Mouse (Mus musculus) hindbrain, embryonic 10.5 days (tissue): Measurements from ENCODE around the gene Ngef. TPM values are rescaled to one million over a fixed set of nuclear protein-coding genes. Genes with fewer than 3 reads are reported as not detected.

Experiments used
- DNase-seq: peaks from one replicate; pipeline ENCODE4 v3.0.0-alpha.2; 2017; ENCODE audit warnings: low spot score
- H3K27ac ChIP-seq: fragments of 300-500 bp; sonication (generic); 2 replicates; pipeline ENCODE4 v1.5.1; 2016; ENCODE audit warnings: mild to moderate bottlenecking, moderate library complexity
- H3K27me3 ChIP-seq: fragments of 300-500 bp; sonication (generic); 2 replicates; pipeline ENCODE4 v1.6.1; 2016; ENCODE audit warnings: mild to moderate bottlenecking; ENCODE audit not compliant: poor library complexity, insufficient read depth, severe bottlenecking
- H3K36me3 ChIP-seq: fragments of 300-500 bp; sonication (generic); 2 replicates; pipeline ENCODE4 v1.6.1; 2016; ENCODE audit warnings: mild to moderate bottlenecking, moderate library complexity
- H3K4me1 ChIP-seq: fragments of 300-500 bp; sonication (generic); replicated peaks from 2 replicates; pipeline ENCODE4 v1.6.1; 2016; ENCODE audit warnings: mild to moderate bottlenecking
- H3K4me3 ChIP-seq: fragments of 300-500 bp; sonication (generic); 2 replicates; pipeline ENCODE4 v1.5.1; 2016; ENCODE audit warnings: mild to moderate bottlenecking, moderate library complexity
- H3K9me3 ChIP-seq: fragments of 300-500 bp; sonication (generic); 2 replicates; pipeline ENCODE4 v1.6.1; 2016; ENCODE audit warnings: mild to moderate bottlenecking, moderate library complexity
- WGBS: fragments of 180-500 bp; shearing (Covaris S2); methylation state at CpG from one replicate; pipeline ENCODE4 v1.1.7; 2016; 5-methylcytosine and 5-hydroxymethylcytosine counted together
- polyA plus RNA-seq: library from polyadenylated mRNA; unstranded; fragments of >200 nt; fragmentation: Nextera tagmentation; extraction: Ambion mirVana; gene quantifications from 2 replicates; pipeline ENCODE4 v1.2.1, GENCODE M21; 2016

The Ngef gene
- polyA plus RNA-seq, 1 experiment from 2014 or later = 5.0 TPM

GRCm38 (mm10) chr1:87449432-87449831, 124.2 kb downstream of the Ngef start:
- 89% methylated on average over 4 of the region's 4 CpGs for WGBS
- no peak overlapping the region for H3K4me3 ChIP-seq
- no peak overlapping the region for H3K27ac ChIP-seq
- H3K27me3 ChIP-seq = no peaks in the 10 kb centered on the region
- H3K4me1 ChIP-seq = no peaks in the 10 kb centered on the region
- peaks cover 55% of the 10 kb centered on the region for H3K36me3 ChIP-seq
- no peak for DNase-seq
- H3K9me3 ChIP-seq = no peaks in the 10 kb centered on the region

GRCm38 (mm10) chr1:87447183-87448104, 126.2 kb downstream of the Ngef start:
- Histone ChIP-seq H3K27me3 (no peaks in the 10 kb centered on the region), H3K9me3 (no peaks in the 10 kb centered on the region), H3K27ac (no peak overlapping the region), H3K4me1 (no peaks in the 10 kb centered on the region), H3K36me3 (peaks cover 75% of the 10 kb centered on the region), H3K4me3 (no peak overlapping the region)
- DNase-seq = peak; percentile 53
- WGBS = 42% methylated on average over 5 of the region's 5 CpGs

DNA sequence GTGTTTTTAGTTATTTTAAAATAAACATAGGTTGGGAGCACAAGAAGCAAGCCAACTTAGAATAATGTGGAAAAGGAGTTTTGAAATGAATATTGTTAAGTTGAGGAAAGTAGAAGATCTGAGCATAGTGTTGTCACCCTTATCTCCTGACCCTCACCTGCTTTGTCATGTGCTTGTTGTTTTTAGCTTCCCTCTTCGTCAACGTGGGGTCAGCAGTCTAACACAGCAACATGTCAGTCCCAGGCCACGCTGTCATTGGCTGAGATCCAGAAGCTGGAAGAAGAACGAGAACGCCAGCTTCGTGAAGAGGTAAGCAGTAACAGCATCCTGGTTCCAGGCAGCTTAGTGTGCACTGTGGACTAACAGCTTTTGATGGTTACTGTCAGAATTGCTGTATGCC, 137.1 kb downstream of the Ngef start:
- Histone ChIP-seq H3K27ac (no peak overlapping the region), H3K4me1 (no peaks in the 10 kb centered on the region), H3K27me3 (no peaks in the 10 kb centered on the region), H3K9me3 (no peaks in the 10 kb centered on the region), H3K36me3 (peaks cover 93% of the 10 kb centered on the region), H3K4me3 (no peak overlapping the region)
- no peak for DNase-seq
- 89% methylated on average over 6 of the region's 6 CpGs for WGBS

GRCm38 (mm10) chr1:87435125-87435524, 138.5 kb downstream of the Ngef start:
- Histone ChIP-seq H3K27ac (no peak overlapping the region), H3K36me3 (peaks cover 93% of the 10 kb centered on the region), H3K4me1 (no peaks in the 10 kb centered on the region), H3K27me3 (no peaks in the 10 kb centered on the region), H3K9me3 (no peaks in the 10 kb centered on the region), H3K4me3 (no peak overlapping the region)
- WGBS = 94% methylated on average over 2 of the region's 2 CpGs
- no peak for DNase-seq

Other genes starting within 250 kb of the Ngef start
- 46.1 and 48.1 TPM in 2 replicates for gene Gigyf2, start 246.9 kb downstream of the Ngef start, polyA plus RNA-seq
- gene Kcnj13, start 179.1 kb downstream of the Ngef start, polyA plus RNA-seq = 1.1 and 5.0 TPM in 2 replicates
- not detected in 2 replicates for gene Snorc, start 103.6 kb downstream of the Ngef start, polyA plus RNA-seq
- not detected in 2 replicates for gene Neu2, start 64.0 kb downstream of the Ngef start, polyA plus RNA-seq
- gene Inpp5d, start 46.4 kb upstream of the Ngef start, polyA plus RNA-seq = 3.2 and 6.2 TPM in 2 replicates
- gene Atg16l1, start 182.0 kb upstream of the Ngef start, polyA plus RNA-seq = 36.5 and 41.2 TPM in 2 replicates
- 2.5 and 3.3 TPM in 2 replicates for gene Sag, start 229.8 kb upstream of the Ngef start, polyA plus RNA-seq